Mouse (Mus musculus) forebrain, embryonic 14.5 days (tissue): ENCODE measurements around the gene Itgb1bp1. TPM values are rescaled to one million over a fixed set of nuclear protein-coding genes. Genes with fewer than 3 reads are reported as not detected.

ENCODE experiments used
- ATAC-seq: fragments of 200-750 bp; cut with Nextera tagmentation; 2 replicates; pipeline ENCODE4 v1.8.0; 2017; ENCODE audit warnings: mild to moderate bottlenecking, moderate library complexity
- DNase-seq: peaks from one replicate; pipeline ENCODE4 v3.0.0-alpha.2; 2015; ENCODE audit warnings: low spot score
- H3K27ac ChIP-seq: fragments of 300-500 bp; sonication (generic); 2 replicates; pipeline ENCODE4 v1.5.1; 2014; ENCODE audit warnings: low read depth, mild to moderate bottlenecking, control low read depth, low read length, moderate library complexity
- H3K27me3 ChIP-seq: fragments of 300-500 bp; sonication (generic); replicated peaks from 2 replicates; pipeline ENCODE4 v1.6.1; 2014; ENCODE audit warnings: low read length, control low read depth, mixed read lengths; ENCODE audit not compliant: control insufficient read depth, insufficient read depth
- H3K36me3 ChIP-seq: fragments of 300-500 bp; sonication (generic); 2 replicates; pipeline ENCODE4 v1.6.1; 2014; ENCODE audit warnings: low read length, control low read depth; ENCODE audit not compliant: control insufficient read depth, insufficient read depth
- H3K4me1 ChIP-seq: fragments of 300-500 bp; sonication (generic); 2 replicates; pipeline ENCODE4 v1.6.1; 2014; ENCODE audit warnings: antibody characterized with exemption, low read length, control low read depth; ENCODE audit not compliant: control insufficient read depth, insufficient read depth
- H3K4me2 ChIP-seq: fragments of 300-500 bp; sonication (generic); 2 replicates; pipeline ENCODE4 v1.6.1; 2014; ENCODE audit warnings: mild to moderate bottlenecking, control low read depth, low read length
- H3K4me3 ChIP-seq: fragments of 300-500 bp; sonication (generic); 2 replicates; pipeline ENCODE4 v1.5.1; 2014; ENCODE audit warnings: low read depth, low read length, control low read depth
- H3K9ac ChIP-seq: fragments of 300-500 bp; sonication (generic); 2 replicates; pipeline ENCODE4 v1.6.1; 2014; ENCODE audit warnings: mild to moderate bottlenecking, low read length, control low read depth, moderate library complexity
- H3K9me3 ChIP-seq: fragments of 300-500 bp; sonication (generic); replicated peaks from 2 replicates; pipeline ENCODE4 v1.6.1; 2016; ENCODE audit warnings: low read length, control low read depth, mixed read lengths; ENCODE audit not compliant: control insufficient read depth
- WGBS: fragments of 180-500 bp; shearing (Covaris S2); extraction: QIAGEN DNeasy Blood & Tissue Kit; methylation state at CpG from one replicate; pipeline ENCODE4 v1.1.7; 2014; 5-methylcytosine and 5-hydroxymethylcytosine counted together
- polyA plus RNA-seq: library from polyadenylated mRNA; unstranded; fragments of >200 nt; fragmentation: Nextera tagmentation; extraction: Ambion mirVana; gene quantifications from 2 replicates; pipeline ENCODE4 v1.2.1, GENCODE M21; 2014

Itgb1bp1 gene
- 48.2 and 49.7 TPM in 2 replicates for polyA plus RNA-seq

DNA sequence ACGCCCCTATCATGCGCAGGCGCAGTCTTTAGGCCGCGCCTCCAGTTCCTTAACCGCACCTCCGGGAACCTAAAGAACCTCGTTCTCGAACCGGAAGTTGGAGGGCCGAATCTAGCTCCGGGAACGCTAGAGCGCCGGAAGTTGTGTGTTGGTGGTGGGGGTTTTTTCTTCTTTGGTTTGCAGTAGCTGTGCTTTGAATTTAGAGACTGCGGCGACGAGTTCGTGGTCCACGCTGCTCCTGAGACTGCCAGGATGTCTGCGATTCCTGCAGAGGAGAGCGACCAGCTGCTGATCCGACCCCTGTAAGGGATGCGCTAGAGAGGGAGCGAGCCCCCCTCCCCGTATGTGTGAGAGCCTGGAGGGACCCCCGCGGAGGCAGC is at the start of gene Itgb1bp1:
TSS of gene Itgb1bp1 (minus strand) at position 42 of the 380 bp plus-strand sequence.
- peaks cover 11% of the 10 kb centered on the region for H3K36me3 ChIP-seq
- peak within 1 kb of the TSS; percentile 71 for H3K4me3 ChIP-seq
- DNase-seq (peak; percentile 99), ATAC-seq (peak; percentile 96)
- H3K4me1 ChIP-seq: peaks cover 7% of the 10 kb centered on the region
- under 1% methylated on average over 28 of the region's 28 CpGs for WGBS
- H3K9me3 ChIP-seq: no peaks in the 10 kb centered on the region
- peak within 1 kb of the TSS; percentile 82 for H3K9ac ChIP-seq
- H3K27me3 ChIP-seq: no peaks in the 10 kb centered on the region
- peak within 1 kb of the TSS; percentile 87 for H3K27ac ChIP-seq
- H3K4me2 ChIP-seq: peak within 1 kb of the TSS; percentile 76

- H3K36me3 ChIP-seq: peaks cover 57% of the 10 kb centered on the region
These were observed 49.8 kb upstream of the Itgb1bp1 start for GRCm38 (mm10) chr12:21335869-21336268.

GRCm38 (mm10) chr12:21333766-21334165 is 47.7 kb upstream of the Itgb1bp1 start:
- Histone ChIP-seq H3K4me2 (no peak overlapping the region), H3K4me1 (no peaks in the 10 kb centered on the region), H3K36me3 (peaks cover 58% of the 10 kb centered on the region), H3K27me3 (no peaks in the 10 kb centered on the region), H3K9me3 (no peaks in the 10 kb centered on the region), H3K27ac (no peak overlapping the region), H3K4me3 (no peak overlapping the region), H3K9ac (no peak overlapping the region)
- ATAC-seq: no peak
- no peak for DNase-seq
- WGBS: 94% methylated on average over 5 of the region's 5 CpGs

More at GRCm38 (mm10) chr12:21335869-21336268, 49.8 kb upstream of the Itgb1bp1 start:
- H3K9me3 ChIP-seq: no peaks in the 10 kb centered on the region
- no peak overlapping the region for H3K4me2 ChIP-seq
- no peak overlapping the region for H3K27ac ChIP-seq
- 86% methylated on average over 7 of the region's 7 CpGs for WGBS
- H3K9ac ChIP-seq: no peak overlapping the region
- no peaks in the 10 kb centered on the region for H3K27me3 ChIP-seq
- no peak overlapping the region for H3K4me3 ChIP-seq
- DNase-seq (no peak), ATAC-seq (no peak)
- H3K4me1 ChIP-seq: no peaks in the 10 kb centered on the region

GRCm38 (mm10) chr12:21333021-21333420 is 46.9 kb upstream of the Itgb1bp1 start:
- H3K36me3 ChIP-seq: peaks cover 63% of the 10 kb centered on the region
- ATAC-seq (no peak), DNase-seq (no peak)
- no peaks in the 10 kb centered on the region for H3K4me1 ChIP-seq
- WGBS: 93% methylated on average over 7 of the region's 7 CpGs
- no peak overlapping the region for H3K4me2 ChIP-seq
- no peak overlapping the region for H3K27ac ChIP-seq
- H3K4me3 ChIP-seq: no peak overlapping the region
- H3K27me3 ChIP-seq: no peaks in the 10 kb centered on the region
- no peak overlapping the region for H3K9ac ChIP-seq
- no peaks in the 10 kb centered on the region for H3K9me3 ChIP-seq

DNA sequence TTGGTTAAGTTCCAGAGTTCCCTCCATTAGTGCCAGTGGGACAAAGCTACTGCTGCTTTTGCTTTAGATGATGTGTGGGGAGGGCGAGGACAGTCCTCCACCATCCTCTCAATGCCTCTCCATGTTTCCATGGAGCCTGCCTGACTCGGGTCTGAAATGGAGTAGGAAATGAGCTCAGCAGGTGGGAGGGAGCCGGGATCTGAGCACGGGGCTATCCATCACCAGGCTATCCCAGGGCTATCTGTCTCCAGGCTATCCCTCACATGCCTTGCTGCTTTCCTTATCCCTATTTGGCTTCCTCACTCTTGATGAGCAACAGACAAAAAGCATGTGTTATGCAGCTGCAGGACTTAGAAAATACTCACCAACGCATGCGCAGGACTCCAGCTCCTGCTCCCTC is 45.6 kb upstream of the Itgb1bp1 start:
- DNase-seq: no peak
- no peak for ATAC-seq
- Histone ChIP-seq H3K27me3 (no peaks in the 10 kb centered on the region), H3K9ac (no peak overlapping the region), H3K27ac (no peak overlapping the region), H3K4me1 (no peaks in the 10 kb centered on the region), H3K4me2 (no peak overlapping the region), H3K4me3 (no peak overlapping the region), H3K9me3 (no peaks in the 10 kb centered on the region), H3K36me3 (peaks cover 63% of the 10 kb centered on the region)
- WGBS: 82% methylated on average over 6 of the region's 6 CpGs

- Histone ChIP-seq H3K36me3 (peaks cover 59% of the 10 kb centered on the region), H3K4me1 (no peaks in the 10 kb centered on the region), H3K27ac (no peak overlapping the region), H3K9me3 (no peaks in the 10 kb centered on the region), H3K4me3 (no peak overlapping the region), H3K27me3 (no peaks in the 10 kb centered on the region), H3K4me2 (no peak overlapping the region), H3K9ac (no peak overlapping the region)
- WGBS: 93% methylated on average over 10 of the region's 10 CpGs
- ATAC-seq (no peak), DNase-seq (no peak)
These were observed 45.0 kb upstream of the Itgb1bp1 start for GRCm38 (mm10) chr12:21330961-21331576.

DNA sequence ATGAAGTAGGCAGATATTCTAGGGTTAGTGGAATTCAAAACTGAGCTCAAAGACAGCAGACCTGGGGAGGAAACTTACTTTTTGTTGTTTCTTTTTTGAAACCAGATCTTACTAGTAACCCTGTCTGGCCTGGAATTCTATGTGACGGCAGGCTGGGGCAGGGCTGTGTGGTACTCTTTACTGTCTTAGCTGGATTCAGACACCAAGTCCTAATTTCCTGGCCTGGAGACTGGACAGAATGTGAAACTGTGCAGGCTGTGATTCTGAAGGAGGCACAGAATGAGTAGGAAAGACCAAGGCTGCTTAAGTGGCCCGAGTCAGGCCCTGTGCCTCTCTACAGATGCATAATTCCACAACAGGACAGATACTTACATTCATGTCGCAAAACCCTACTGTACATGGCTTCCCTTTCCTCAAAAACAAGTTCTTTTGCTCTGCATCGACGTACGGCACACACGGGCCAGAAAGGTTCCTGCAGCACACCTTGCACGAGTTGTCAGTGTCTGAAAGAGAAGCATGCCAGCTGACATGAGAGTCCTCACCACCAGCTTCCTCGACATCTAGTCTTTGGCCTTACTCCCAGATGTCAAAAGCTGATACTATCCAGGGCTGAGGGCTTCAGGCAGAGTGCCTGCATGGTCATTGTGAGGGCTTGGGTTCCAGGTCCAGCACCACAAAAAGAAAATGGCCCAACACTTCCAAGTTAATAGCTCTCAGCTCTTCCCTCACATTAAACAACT is 43.7 kb upstream of the Itgb1bp1 start:
- Histone ChIP-seq H3K9me3 (no peaks in the 10 kb centered on the region), H3K4me3 (no peak overlapping the region), H3K27me3 (no peaks in the 10 kb centered on the region), H3K36me3 (peaks cover 67% of the 10 kb centered on the region), H3K27ac (no peak overlapping the region), H3K4me2 (no peak overlapping the region), H3K4me1 (no peaks in the 10 kb centered on the region), H3K9ac (no peak overlapping the region)
- no peak for ATAC-seq
- no peak for DNase-seq
- 89% methylated on average over 9 of the region's 9 CpGs for WGBS

DNA sequence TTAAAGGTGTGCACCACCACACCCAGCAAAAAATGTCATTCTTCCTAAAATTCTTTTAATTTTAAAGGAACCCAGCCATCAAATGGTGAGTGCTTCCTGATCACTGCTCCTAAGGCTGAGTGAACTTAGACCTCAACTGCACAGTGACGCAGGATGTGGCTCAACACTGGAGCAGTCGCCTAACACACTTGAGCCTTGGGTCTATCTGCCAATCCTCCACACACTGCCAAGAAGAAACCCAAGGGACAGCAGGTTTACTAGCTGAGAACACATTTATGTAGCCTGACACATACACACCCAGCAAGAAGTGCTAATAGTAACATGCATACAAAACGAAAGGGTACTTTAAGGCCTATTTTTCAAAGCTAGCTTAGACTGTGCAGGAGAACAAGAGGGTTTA is 40.2 kb upstream of the Itgb1bp1 start:
- H3K36me3 ChIP-seq: peaks cover 71% of the 10 kb centered on the region

DNA sequence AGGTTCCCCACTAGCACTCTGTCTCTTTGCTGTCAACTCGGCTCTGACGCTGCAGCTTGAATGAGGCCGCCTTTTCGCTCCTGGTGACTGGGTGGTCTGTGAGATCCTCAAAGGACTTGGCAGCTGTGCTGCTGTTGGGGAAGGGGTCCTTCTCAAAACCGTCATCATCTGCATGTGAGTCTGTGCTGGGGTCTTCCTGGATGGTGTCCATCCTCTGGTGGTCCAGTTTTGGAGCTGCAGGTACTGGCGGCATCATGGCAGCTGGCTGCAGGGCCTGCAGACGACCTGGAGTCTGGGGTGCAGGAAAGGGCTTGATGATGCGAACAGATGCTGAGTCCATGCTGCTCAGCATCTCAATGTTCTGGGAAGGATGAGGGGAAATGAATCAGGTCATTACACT is 39.2 kb upstream of the Itgb1bp1 start:
- Histone ChIP-seq H3K4me1 (no peaks in the 10 kb centered on the region), H3K9ac (no peak overlapping the region), H3K27me3 (no peaks in the 10 kb centered on the region), H3K4me3 (no peak overlapping the region), H3K36me3 (peaks cover 68% of the 10 kb centered on the region), H3K4me2 (no peak overlapping the region), H3K27ac (no peak overlapping the region), H3K9me3 (no peaks in the 10 kb centered on the region)
- no peak for ATAC-seq
- 90% methylated on average over 8 of the region's 8 CpGs for WGBS
- DNase-seq: no peak

More for the DNA sequence above, 40.2 kb upstream of the Itgb1bp1 start:
- Histone ChIP-seq H3K4me2 (no peak overlapping the region), H3K27ac (no peak overlapping the region), H3K9ac (no peak overlapping the region), H3K27me3 (no peaks in the 10 kb centered on the region), H3K4me1 (no peaks in the 10 kb centered on the region), H3K9me3 (no peaks in the 10 kb centered on the region), H3K4me3 (no peak overlapping the region)
- ATAC-seq (no peak), DNase-seq (no peak)
- WGBS: 94% methylated on average over 3 of the region's 3 CpGs
